Mouse (Mus musculus) CD4-positive, CD25-positive, alpha-beta regulatory T cell, adult 4 months (primary cell): ENCODE data around the gene Gm45716. TPM values are rescaled to one million over a fixed set of nuclear protein-coding genes. Genes with fewer than 3 reads are reported as not detected.

Experiments
- ATAC-seq: one replicate; pipeline ENCODE4 v1.8.0; 2017
- polyA plus RNA-seq, 2 experiments: library from polyadenylated mRNA; unstranded; fragments of 100-300 nt; shearing (Covaris generic); gene quantifications; one replicate each; pipeline ENCODE4 v1.2.1; 2017

The Gm45716 gene
- polyA plus RNA-seq = 1 to 10 TPM; 3.1 to 4.9 TPM

GRCm38 (mm10) chr11:90187441-90187840, at the start of gene Gm45716:
Gene Gm45716 (plus strand): TSS chr11:90187683.
- no peak for ATAC-seq

GRCm38 (mm10) chr11:90142393-90142792, 45.1 kb upstream of the Gm45716 start:
- ATAC-seq = no peak

GRCm38 (mm10) chr11:90142936-90143335, 44.5 kb upstream of the Gm45716 start:
- no peak for ATAC-seq

- ATAC-seq = no peak
These were observed 41.2 kb upstream of the Gm45716 start for GRCm38 (mm10) chr11:90146086-90146860.

GRCm38 (mm10) chr11:90155066-90155465, 32.4 kb upstream of the Gm45716 start:
- ATAC-seq = no peak

GRCm38 (mm10) chr11:90155466-90155865, 32.0 kb upstream of the Gm45716 start:
- no peak for ATAC-seq

- no peak for ATAC-seq
These were observed 19.7 kb upstream of the Gm45716 start for GRCm38 (mm10) chr11:90167771-90168170.

GRCm38 (mm10) chr11:90168338-90169065, 19.0 kb upstream of the Gm45716 start:
- ATAC-seq = no peak

- ATAC-seq = no peak
These were observed 18.1 kb upstream of the Gm45716 start for GRCm38 (mm10) chr11:90169200-90170013.

GRCm38 (mm10) chr11:90170014-90170320, 17.5 kb upstream of the Gm45716 start:
- ATAC-seq = no peak

GRCm38 (mm10) chr11:90172331-90172730, 15.2 kb upstream of the Gm45716 start:
- ATAC-seq = no peak

- ATAC-seq = no peak
These were observed 11.7 kb upstream of the Gm45716 start for GRCm38 (mm10) chr11:90175634-90176300.

- ATAC-seq = no peak
These were observed 10.1 kb upstream of the Gm45716 start for GRCm38 (mm10) chr11:90177389-90177788.

GRCm38 (mm10) chr11:90183361-90183760, 4.1 kb upstream of the Gm45716 start:
- no peak for ATAC-seq

GRCm38 (mm10) chr11:90184756-90185155, 2.7 kb upstream of the Gm45716 start:
- ATAC-seq = no peak

GRCm38 (mm10) chr11:90190156-90190555, 2.7 kb downstream of the Gm45716 start:
- ATAC-seq = no peak

GRCm38 (mm10) chr11:90194946-90195345, 7.5 kb downstream of the Gm45716 start:
- ATAC-seq = no peak

GRCm38 (mm10) chr11:90195756-90196520, 8.5 kb downstream of the Gm45716 start:
- ATAC-seq = no peak

GRCm38 (mm10) chr11:90196521-90197215, 9.2 kb downstream of the Gm45716 start:
- ATAC-seq = peak; percentile 62

- ATAC-seq = peak; percentile 41
These were observed 10.6 kb downstream of the Gm45716 start for GRCm38 (mm10) chr11:90198048-90198447.

- ATAC-seq = no peak
These were observed 13.3 kb downstream of the Gm45716 start for GRCm38 (mm10) chr11:90200826-90201225.
